Mouse (Mus musculus): ENCODE results near the gene Hrg.
"Not testable (repeated sequence)": the region's sequence is repeated elsewhere in the genome, so short reads cannot be mapped to it uniquely, and the experiment has no call there.

Gene Hrg

DNA sequence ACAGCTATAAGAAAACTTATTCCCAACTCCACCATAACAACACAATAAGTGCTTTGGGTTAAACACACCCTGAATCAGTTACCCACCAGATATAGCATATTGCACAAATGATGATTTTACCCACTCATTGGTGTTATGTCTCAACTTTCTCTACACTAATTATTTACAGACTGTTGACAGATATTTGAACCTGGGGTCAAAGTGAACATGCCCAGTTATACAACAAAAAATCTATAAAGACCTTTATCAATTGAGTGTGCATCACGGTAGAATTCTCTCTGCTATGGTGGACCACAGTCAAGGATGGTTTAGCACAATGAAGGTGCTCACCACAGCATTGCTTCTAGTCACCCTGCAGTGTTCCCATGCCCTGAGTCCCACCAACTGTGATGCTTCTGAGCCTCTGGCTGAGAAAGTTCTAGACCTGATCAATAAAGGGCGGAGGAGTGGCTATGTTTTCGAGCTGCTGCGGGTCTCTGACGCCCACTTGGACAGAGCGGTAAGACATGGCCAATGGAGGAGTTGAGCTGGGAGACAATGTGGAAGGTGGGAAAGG is at the start of gene Hrg:
TSS of gene Hrg (plus strand) at position 233 of the 556 bp plus-strand sequence.
- DNase-seq (ENCODE audit: low read depth in 1 of 2, low spot score in 2 of 2): no peak

DNA sequence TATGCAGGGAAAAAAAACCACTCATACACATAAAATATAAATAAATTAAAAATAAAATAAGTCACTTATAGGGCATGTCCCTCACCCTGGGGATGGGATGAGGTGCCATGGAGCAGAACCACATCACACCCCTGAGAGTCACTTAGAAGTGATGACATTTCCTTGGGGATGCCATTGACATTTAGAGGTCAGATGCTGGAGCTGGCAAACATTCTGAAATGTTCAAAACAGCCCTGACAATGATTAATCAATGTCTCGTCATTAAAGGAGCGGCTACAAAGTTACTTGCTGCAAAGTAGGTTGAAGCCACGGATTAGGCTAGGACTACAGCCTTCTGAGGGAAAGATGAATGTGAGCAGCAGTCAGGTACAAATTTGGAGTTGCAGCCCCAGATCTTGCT is 49.5 kb upstream of the Hrg start:
- no peak for DNase-seq (ENCODE audit: low read depth in 1 of 2, low spot score in 2 of 2)

DNA sequence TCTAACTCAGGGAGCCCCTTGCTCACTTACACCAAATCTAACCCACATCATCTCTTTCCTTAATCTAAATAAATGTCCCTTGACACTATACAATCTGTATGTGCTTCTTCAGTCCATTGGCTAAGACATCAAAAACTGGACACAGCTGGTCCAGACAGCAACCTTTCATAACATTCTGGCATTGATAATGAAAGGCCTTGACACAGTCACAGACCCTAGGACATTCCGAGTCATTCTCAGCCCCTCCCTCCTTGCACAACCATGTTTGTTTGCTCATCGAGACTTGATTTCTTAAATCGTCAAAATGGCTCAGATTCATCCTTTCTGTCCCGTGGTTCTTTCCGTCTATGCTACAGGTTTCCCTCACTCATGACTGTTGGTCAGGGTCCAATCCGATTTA is 41.6 kb upstream of the Hrg start:
- no peak for DNase-seq (ENCODE audit: low read depth in 1 of 2, low spot score in 2 of 2)

DNA sequence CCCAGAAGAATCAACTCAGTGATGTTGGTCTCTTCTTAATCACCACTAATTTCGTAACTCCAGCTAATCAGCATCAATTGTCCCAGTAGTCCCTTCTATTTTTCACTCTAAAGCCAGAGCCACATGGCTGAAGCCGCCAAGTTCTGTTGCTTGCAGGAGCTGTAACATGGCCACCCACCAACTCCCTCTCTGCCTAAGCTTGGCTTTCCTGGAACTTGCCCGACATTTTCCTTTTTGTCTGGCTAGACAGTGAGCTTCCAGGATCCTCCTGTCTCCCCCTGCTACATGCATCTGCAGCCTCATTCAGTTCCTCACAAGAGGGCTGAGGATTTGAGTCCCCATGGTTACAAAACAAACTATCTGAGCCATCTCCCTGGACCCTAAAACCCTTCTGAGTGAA is 38.9 kb upstream of the Hrg start:
- no peak for DNase-seq (ENCODE audit: low read depth in 1 of 2, low spot score in 2 of 2)

DNA sequence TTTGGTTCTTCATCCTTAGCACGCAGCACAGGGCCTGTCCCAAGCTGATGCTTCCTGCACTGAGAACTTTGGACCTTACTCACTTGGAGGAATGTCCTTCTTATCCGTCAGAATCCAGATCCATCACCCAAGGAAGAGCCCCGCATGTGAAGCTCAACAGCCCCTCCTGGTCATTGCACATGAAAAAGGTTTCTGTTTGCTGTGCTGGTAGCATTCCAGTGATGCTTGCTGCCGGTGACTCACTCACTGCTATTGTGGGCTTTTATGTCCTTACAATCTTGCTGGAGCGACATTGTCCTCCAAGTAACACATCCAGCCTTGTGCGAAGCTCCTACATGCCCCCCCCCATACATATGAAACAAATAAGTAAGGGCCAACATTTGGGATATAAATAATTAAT is 38.0 kb upstream of the Hrg start:
- DNase-seq (ENCODE audit: low read depth in 1 of 2, low spot score in 2 of 2): no peak

DNA sequence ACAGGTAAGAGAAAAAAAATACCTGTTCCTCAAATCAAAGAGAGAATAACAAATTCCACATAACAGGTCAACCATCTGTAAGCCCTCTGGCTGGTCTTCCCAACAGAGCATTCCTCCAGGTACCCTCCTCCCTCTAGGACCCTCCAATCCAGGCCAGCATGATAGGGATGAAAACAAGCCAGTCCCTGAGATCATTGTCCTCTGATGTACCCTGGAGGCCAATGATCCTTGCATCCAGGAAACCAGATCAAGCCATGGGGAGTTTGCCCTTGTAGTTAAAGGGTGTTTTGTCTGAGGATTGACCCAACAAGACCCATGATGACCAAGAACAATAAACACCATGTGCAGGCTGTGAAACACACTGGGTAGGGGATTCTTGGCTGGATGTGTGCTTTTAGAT is 36.6 kb upstream of the Hrg start:
- DNase-seq (ENCODE audit: low read depth in 1 of 2, low spot score in 2 of 2): no peak

DNA sequence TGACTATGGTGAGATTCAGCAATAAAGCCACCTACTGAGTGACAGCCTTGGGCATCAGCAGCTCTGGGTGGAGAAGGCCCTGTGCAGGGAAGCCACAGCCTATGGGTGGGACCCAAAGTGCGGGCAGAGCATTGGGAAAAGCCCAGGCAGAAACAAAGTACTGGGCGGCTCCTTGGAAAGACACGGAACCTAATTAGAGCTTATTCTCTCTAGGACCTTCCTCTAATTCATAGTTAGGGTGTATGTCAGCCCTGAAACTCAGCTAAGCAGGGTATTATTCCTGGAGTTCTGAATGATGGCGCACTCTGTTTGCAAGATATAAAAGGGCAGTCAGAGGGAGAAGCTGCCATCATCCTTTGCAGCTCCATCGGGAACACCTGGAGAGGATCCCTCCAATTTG is 32.8 kb upstream of the Hrg start, which contains the start of gene Fetub:
TSS of gene Fetub (plus strand) at position 301 of the 400 bp plus-strand sequence.
- no peak for DNase-seq (ENCODE audit: low read depth in 1 of 2, low spot score in 2 of 2)

DNA sequence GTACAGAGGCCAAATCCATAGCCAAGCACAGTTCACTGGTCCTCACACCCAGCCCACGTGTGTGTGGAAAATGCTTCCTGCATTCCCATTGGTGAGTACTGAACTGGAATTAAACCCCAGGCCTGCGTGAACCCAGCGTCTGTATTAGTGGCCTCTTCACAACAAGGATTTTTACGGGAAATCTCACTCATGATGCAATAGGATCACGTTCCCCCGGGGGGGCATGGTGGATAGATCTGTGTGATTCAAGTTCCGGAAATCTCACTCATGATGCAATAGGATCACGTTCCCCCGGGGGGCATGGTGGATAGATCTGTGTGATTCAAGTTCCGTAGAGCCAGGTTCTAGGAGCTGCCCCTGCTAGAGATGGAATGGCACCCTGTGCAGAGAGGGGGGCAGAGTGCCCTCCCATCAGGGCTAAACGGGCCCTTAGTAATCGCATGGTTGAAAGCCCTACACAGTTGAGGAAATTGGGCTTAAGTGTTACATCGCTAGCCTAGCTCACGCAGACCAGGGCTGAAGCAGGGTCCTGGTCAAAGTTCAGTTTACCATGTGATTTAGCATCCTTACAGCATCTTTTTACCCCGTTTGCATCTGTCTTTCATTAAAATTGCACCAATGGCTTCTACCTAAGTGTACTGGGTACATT is 32.1 kb upstream of the Hrg start:
- no peak for DNase-seq (ENCODE audit: low read depth in 1 of 2, low spot score in 2 of 2)

DNA sequence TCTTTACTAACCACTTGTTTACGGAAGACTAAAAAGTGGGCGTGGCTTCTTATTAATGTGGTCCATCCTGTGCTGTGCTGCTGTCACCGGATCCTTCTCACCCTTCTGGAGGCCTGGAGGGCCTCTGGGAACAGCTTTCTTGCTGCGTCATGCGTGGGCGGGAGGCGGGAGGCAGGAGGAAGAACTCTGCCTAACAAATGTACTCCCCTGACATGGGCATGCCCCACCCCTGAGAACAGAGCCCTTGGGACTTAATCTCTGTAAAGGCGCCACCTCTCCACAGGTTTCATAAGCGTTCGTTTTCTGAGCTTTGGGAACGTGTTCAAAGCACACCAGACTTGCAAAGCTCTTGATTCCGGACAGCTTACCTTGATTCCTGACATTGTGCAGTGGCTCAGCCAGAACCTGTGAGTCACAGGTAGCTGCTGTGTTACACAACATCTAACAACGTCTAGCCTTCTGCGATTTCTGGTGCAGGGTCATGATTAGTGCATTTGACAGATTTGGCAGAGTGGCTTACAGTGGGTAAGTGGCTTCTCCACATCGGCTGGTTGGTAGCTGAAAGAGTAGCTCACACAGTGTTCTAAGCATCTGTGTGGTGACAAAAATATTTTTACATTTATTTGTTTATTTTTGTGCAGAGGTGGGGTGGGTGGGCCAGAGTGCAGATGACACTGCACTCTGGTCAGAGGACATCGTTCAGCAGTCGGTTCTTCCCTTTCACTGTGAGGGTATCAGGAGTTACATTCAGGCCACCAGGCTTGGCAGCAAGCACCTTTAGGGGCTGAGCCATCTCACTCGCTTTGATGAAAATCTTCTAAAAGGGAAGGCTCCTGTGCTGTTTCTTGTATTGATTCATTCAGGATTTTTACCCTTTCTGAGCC is 30.7 kb upstream of the Hrg start:
- DNase-seq (ENCODE audit: low read depth in 1 of 2, low spot score in 2 of 2): no peak

DNA sequence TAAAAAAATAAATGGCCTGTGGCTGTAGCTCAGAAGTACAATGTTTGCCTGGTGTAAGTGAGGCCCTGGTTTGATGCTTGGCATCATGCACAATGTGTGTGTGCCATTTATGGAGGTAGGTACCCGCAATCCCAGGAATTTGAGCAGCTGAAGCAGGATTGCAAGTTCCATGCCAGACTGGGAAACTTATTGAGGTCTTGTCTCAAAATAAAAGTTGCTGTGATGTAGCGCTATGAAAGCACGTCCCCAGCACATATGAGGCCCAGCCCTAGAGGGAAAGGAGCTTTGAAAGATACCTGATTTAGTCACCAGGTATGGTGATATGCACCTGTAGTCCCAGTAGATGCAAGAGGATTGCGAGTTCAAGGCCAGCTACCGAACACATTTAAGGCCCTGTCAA is 29.1 kb upstream of the Hrg start:
- no peak for DNase-seq (ENCODE audit: low read depth in 1 of 2, low spot score in 2 of 2)

DNA sequence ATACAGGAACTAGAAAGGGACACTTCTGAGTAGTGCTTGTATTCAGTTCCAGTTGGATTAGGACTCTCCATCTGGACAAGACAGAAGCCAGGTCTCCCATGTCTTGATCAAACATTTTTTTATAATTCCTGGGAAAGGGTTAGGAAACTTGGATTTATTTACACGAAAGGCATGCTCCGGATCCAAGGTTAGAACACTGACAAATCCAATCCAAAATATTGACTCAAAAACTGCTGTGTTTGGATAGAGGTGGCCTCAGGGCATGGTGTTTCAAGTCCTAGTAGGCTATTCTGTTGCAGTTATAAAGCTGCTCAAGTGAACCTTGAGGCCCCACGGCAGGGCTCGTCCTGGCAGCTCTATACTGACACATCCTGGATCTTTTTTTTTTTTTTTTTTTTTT is 28.4 kb upstream of the Hrg start:
- DNase-seq (ENCODE audit: low read depth in 1 of 2, low spot score in 2 of 2): no peak

DNA sequence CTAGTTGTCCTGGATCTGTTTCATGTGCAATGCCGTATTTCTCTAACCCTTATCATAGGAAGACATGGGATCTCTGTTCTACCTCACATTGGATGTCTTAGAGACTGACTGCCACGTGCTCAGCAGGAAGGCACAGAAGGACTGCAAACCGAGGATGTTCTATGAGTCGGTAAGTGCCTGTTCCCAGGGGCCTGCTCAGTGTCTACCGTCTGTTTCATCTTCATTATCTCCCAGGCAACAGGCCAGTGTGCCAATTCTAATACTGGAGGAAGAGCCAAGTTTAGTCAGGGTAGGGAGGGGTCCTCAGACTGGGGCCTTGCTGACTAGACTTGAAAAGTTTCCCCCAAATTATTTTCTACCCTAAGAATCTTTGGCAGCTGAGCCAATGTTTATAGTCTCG is 21.3 kb upstream of the Hrg start:
- DNase-seq (ENCODE audit: low read depth in 1 of 2, low spot score in 2 of 2): no peak

DNA sequence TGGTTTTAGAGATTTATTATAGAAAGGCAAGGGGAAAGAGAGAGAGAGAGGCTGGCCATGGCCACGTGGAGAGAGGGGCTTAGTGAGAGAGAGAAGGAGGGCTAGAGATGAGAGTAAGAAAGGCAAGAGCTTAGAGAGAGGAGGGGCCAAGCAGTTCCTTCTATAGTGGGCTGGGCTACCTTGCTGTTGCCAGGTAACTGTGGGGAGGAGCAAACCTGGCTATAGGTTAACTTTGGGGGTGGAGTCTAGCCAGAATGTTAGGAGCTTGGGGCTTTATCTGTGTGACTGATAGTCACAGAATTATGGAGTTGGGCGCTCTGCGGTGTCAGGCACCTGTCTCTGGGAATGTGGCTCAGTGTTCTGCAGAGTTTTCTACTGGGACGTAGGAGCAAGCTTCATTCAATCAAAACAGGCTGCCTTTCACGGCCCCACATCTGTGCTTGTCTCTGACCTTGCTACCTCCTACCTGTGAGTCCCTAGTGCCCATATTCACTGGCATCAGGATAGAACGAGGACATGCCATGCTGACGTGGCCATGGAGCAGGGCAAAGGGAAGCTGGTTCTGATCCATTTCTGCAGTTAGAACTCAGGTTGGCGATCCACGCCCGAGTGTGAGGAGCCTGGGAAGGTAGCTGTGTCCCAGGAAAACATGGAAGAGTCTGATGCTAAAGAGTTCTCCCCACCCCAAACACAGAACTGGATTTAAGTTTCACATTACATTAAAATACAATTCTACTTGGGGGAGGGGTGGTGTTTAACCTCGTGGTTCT is 19.3 kb upstream of the Hrg start:
- no peak for DNase-seq (ENCODE audit: low read depth in 1 of 2, low spot score in 2 of 2)

DNA sequence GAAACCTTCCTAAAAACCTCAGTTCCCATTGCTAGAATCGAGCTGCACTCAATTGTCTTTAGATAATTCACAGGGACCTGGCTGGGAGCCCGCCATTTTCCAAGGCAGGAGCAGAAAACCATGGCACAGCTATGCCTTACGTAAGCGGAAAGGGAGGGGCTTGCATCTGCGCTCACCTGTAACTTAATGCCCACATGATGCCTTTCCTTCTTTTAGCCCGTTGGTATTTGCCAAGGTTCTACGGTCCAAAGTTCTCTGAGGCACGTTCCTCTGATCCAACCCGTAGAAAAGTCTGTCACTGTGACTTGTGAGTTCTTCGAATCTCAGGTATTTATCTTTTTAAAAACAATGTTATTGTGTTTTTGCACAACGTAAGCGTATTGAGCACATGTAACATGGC is 13.2 kb upstream of the Hrg start:
- no peak for DNase-seq (ENCODE audit: low read depth in 1 of 2, low spot score in 2 of 2)

DNA sequence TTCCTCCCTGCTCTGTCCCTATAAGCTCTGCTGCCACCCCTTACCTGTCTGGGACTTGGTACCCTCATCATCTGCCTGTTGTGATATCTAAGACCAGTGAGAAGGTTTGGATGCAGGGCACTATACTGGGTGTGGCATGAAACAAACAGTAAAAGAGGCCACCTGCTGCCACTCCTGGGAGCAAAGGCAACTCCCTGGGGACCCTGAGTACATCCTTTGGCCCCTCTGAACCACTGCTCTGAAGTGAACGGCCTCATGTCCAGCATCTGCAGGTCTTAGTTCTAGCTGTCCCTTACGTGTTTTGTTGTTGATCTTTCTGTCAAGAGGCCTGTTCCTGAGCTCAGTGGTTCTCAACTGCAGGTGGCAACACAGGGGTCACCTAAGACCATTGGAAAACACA is 12.3 kb upstream of the Hrg start:
- no peak for DNase-seq (ENCODE audit: low read depth in 1 of 2, low spot score in 2 of 2)

DNA sequence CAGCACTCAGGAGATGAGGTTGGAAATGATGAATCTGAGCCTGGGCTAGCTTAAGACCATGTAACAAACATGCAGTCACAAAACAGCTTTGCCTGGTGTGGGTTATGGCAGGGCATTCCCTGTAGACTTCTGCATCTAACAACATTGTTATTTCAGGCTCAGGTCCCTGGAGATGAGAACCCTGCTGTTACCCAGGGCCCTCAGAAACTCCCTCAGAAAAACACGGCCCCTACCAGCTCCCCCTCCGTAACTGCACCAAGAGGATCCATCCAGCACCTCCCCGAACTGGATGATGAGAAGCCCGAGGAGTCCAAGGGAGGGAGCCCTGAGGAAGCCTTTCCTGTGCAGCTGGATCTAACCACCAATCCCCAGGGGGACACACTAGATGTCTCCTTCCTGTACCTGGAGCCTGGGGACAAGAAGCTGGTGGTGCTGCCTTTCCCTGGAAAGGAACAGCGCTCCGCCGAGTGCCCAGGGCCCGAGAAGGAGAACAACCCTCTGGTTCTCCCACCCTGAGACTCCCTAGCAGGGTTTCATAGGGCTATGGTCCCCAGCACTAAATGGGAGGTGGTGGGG is 11.7 kb upstream of the Hrg start:
- no peak for DNase-seq (ENCODE audit: low read depth in 1 of 2, low spot score in 2 of 2)

DNA sequence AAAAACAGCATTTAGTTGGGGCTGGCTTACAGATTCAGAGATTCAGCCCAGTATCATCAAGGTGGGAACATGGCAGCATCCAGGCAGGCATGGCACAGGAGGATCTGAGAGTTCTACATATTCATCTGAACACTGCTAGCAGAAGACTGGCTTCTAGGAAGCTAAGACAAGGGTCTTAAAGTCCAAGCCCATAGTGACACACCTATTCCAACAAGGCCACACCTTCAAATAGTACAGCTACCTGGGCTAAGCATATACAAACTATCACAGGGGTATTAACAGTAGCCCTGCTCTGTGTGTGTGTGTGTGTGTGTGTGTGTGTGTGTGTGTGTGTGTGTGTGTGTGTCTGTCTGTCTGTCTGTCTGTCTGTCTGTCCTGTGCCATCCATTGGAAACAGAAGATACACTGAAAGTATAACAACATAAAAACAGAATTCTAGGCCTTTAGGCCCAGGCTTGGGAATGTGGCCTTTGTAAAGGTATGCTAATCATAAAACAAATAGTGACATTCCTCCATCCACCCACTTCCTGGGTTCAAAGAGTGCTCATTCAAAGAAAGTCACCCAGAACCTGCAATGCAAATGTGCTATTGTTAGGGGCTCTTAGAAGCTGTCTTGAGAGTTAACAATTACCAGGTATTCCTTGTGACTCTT is 8.9 kb upstream of the Hrg start:
- DNase-seq (ENCODE audit: low read depth in 1 of 2, low spot score in 2 of 2): not testable (repeated sequence)

DNA sequence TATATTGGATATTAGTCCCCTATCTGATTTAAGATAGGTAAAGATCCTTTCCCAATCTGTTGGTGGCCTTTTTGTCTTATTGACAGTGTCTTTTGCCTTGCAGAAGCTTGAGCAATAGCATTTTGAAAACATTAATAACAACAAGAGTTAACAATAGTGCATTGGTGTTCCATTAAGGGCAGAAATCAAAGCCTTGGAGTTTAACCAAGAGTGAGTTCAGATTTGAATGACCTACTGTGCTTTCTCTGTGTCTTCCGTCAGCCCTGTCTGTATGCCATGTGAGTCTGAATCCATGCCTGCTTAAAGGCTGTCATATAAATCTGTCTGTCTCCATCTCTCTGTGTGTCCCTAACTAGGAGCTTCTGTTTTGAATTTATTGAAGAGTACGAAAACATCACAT is 3.5 kb upstream of the Hrg start:
- DNase-seq (ENCODE audit: low read depth in 1 of 2, low spot score in 2 of 2): no peak

DNA sequence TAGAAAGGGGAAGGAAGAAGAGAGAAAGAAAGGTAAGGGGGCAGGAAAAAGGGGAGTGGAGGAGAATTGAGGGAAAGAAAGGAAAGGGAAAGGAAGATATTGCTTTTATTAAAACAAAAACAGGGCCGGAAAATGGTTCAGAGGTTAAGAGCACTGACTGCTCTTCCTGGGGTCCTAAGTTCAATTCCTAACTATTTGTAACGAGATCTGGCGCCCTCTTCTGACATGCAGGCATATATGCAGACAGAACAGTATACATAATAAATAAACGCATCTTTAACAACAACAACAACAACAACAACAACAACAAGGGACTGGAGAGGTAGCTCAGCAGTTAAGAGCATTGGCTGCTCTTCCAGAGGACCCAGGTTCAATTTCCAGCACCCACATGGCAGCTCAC is 2.2 kb downstream of the Hrg start:
- no peak for DNase-seq (ENCODE audit: low read depth in 1 of 2, low spot score in 2 of 2)

DNA sequence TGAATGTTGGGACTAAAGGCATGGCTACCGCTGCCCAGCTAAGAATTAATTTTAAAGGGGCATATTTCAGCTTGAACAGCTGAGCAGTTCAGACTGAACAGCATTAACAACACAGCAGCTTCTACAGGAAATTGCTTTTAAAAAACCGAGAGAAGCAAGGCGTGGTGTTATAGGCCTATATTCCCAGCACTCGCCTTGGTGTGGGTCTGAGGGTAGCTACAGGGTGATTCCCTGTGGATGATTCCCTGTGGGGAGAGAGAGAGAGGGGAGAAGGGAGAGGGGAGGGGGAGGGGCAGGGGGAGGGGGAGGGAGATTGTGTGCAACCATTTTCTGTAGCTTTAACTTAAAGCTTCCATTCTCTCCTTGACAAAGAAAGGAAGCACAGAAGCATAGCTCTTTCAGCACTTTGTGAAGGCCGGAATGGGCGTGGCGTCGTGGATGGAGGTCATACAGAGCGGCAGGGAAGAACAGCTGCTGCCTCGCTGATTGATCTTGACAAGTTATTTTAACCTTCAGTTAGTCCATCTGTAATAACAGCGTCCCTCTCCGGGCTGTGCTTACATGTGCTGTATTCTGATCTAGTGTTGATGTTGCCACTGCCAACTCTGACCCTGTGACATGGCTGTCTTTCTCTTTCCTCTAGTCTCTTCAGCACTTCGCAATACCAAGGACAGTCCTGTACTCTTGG is 4.7 kb downstream of the Hrg start:
- no peak for DNase-seq (ENCODE audit: low read depth in 1 of 2, low spot score in 2 of 2)
